Mouse (Mus musculus) liver, embryonic 12.5 days (tissue): ENCODE measurements around the gene Plcd4. TPM values are rescaled to one million over a fixed set of nuclear protein-coding genes. Genes with fewer than 3 reads are reported as not detected.

Experiments used
- microRNA-seq: library from miRNA; unstranded; fragments of <30 nt; microRNA quantifications from one replicate; pipeline ENCODE4, GENCODE M21; 2017
- polyA plus RNA-seq: library from polyadenylated mRNA; unstranded; fragments of >200 nt; fragmentation: Nextera tagmentation; extraction: Ambion mirVana; gene quantifications from 2 replicates; pipeline ENCODE4 v1.2.1, GENCODE M21; 2016

The Plcd4 gene
- polyA plus RNA-seq, 1 experiment from 2014 or later, result 0.12 TPM

Small RNA genes within 50 kb of the gene (microRNA-seq; reads per million reads assigned to microRNA genes)
- gene Gm25035, result not detected

Other genes starting within 250 kb of the Plcd4 start
- gene Tmbim1, start 237.3 kb upstream of the Plcd4 start, polyA plus RNA-seq, result 17.5 and 18.6 TPM in 2 replicates
- gene Catip, start 180.8 kb upstream of the Plcd4 start, polyA plus RNA-seq, result 0.11 and 0.14 TPM in 2 replicates
- gene Slc11a1, start 167.7 kb upstream of the Plcd4 start, polyA plus RNA-seq, result 8.6 and 9.0 TPM in 2 replicates
- gene Ctdsp1, start 151.4 kb upstream of the Plcd4 start, polyA plus RNA-seq, result 42.0 and 42.4 TPM in 2 replicates
- 0.81 and 0.93 TPM in 2 replicates for gene Vil1, start 133.5 kb upstream of the Plcd4 start, polyA plus RNA-seq
- gene Cnot9, start 36.8 kb upstream of the Plcd4 start, polyA plus RNA-seq, result 51.6 and 52.4 TPM in 2 replicates
- gene Usp37, start 1.4 kb downstream of the Plcd4 start, polyA plus RNA-seq, result 19.2 and 19.9 TPM in 2 replicates
- 3.8 and 3.9 TPM in 2 replicates for gene Zfp142, start 45.4 kb downstream of the Plcd4 start, polyA plus RNA-seq
- gene Bcs1l, start 45.4 kb downstream of the Plcd4 start, polyA plus RNA-seq, result 16.2 and 16.3 TPM in 2 replicates
- 14.7 and 15.9 TPM in 2 replicates for gene Rnf25, start 58.5 kb downstream of the Plcd4 start, polyA plus RNA-seq
- 0.75 and 1.2 TPM in 2 replicates for gene Stk36, start 58.6 kb downstream of the Plcd4 start, polyA plus RNA-seq
- 15.4 and 17.8 TPM in 2 replicates for gene Ttll4, start 118.9 kb downstream of the Plcd4 start, polyA plus RNA-seq
- 2.3 and 2.8 TPM in 2 replicates for gene Cyp27a1, start 170.7 kb downstream of the Plcd4 start, polyA plus RNA-seq
- 0.13 TPM in 1 of 2 replicates, not detected in the other for gene Prkag3, start 206.3 kb downstream of the Plcd4 start, polyA plus RNA-seq
- 0.13 and 0.86 TPM in 2 replicates for gene Wnt6, start 229.0 kb downstream of the Plcd4 start, polyA plus RNA-seq
- gene Wnt10a, start 248.6 kb downstream of the Plcd4 start, polyA plus RNA-seq, result not detected in 2 replicates